ENCODE assay signal across 27 mouse cellular contexts in the genomic region with DNA sequence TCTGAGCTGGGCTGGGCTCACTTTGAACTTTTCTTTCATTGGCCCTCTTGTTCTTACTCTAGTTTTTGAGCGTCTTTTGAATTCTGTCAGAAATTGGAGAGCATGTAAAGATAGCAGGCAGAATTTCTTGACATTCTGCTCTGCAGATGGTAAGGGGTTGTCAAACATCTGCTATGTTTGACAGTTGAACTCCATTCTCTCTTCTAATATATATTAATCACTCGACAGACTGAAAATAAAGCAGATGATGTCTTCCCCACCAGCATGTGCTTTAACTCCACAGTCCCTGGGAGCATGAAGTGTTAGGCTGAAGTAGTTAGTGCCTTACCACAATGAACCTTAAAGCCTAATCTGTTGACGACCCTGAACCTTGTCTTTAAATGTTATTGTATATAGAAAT.
"Had no signal": no experiment of that assay in that cellular context is flagged by ENCODE, and none has a peak within 500 bp of the region (broad histone marks: within the 10 kb centered on the region; RNA-seq: fewer than 3 reads in every experiment).

No protein-coding gene starts in this region.

- H3K9ac ChIP-seq: heart, embryonic 12.5 days; hindbrain, embryonic 12.5 days; hindbrain, embryonic 14.5 days; intestine, embryonic 15.5 days; limb, embryonic 12.5 days; liver, embryonic 13.5 days; liver, embryonic 15.5 days; liver, postnatal 0 days had no signal

- ATAC-seq: hindbrain, embryonic 16.5 days; inflammation-experienced regulatory T-cells, adult 6 months; intestine, embryonic 15.5 days; intestine, postnatal 0 days; liver, postnatal 0 days had no signal

- H3K4me2 ChIP-seq: heart, embryonic 12.5 days; hindbrain, embryonic 12.5 days; hindbrain, embryonic 14.5 days; intestine, embryonic 15.5 days; limb, embryonic 12.5 days; liver, embryonic 11.5 days; liver, embryonic 13.5 days; liver, embryonic 15.5 days had no signal

- H3K36me3 ChIP-seq: heart, embryonic 10.5 days; heart, embryonic 12.5 days; hindbrain, embryonic 10.5 days; hindbrain, embryonic 12.5 days; intestine, embryonic 15.5 days; limb, embryonic 10.5 days; limb, embryonic 12.5 days; liver, embryonic 13.5 days; liver, embryonic 15.5 days had no signal

- H3K27me3 ChIP-seq: heart, embryonic 12.5 days; hindbrain, embryonic 12.5 days; intestine, embryonic 15.5 days; limb, embryonic 12.5 days; liver, embryonic 13.5 days; liver, embryonic 15.5 days had no signal

- H3K4me3 ChIP-seq: heart, embryonic 10.5 days; heart, embryonic 12.5 days; hindbrain, embryonic 10.5 days; hindbrain, embryonic 12.5 days; intestine, embryonic 15.5 days; layer of hippocampus, adult 2 months; left cerebral cortex, adult 2 months; limb, embryonic 10.5 days; limb, embryonic 12.5 days; liver, embryonic 13.5 days; liver, embryonic 15.5 days had no signal

- H3K27ac ChIP-seq: heart, embryonic 10.5 days; hindbrain, embryonic 10.5 days; hindbrain, embryonic 12.5 days; hindbrain, embryonic 14.5 days; intestine, embryonic 15.5 days; layer of hippocampus, adult 2 months; left cerebral cortex, adult 2 months; limb, embryonic 10.5 days; limb, embryonic 12.5 days; liver, embryonic 13.5 days; liver, embryonic 15.5 days had no signal

- H3K9me3 ChIP-seq: heart, embryonic 10.5 days; hindbrain, embryonic 10.5 days; hindbrain, embryonic 12.5 days; intestine, embryonic 15.5 days; limb, embryonic 10.5 days; liver, embryonic 13.5 days; liver, embryonic 15.5 days had no signal

- H3K4me1 ChIP-seq: heart, embryonic 10.5 days; heart, embryonic 12.5 days; hindbrain, embryonic 10.5 days; hindbrain, embryonic 12.5 days; intestine, embryonic 15.5 days; limb, embryonic 10.5 days; limb, embryonic 12.5 days; liver, embryonic 13.5 days; liver, embryonic 15.5 days had no signal

- DNase-seq: gastrocnemius, postnatal 14 days; heart, adult 18-20 months; heart, postnatal 10 days; heart, postnatal 4 days; kidney, adult 18-20 months; kidney, adult 8-10 months; kidney, postnatal 10 days; kidney, postnatal 25 days; kidney, postnatal 4 days; liver; liver, embryonic 13.5 days; liver, postnatal 0 days had no signal
